Mouse (Mus musculus) layer of hippocampus, postnatal 36 days (tissue): Measurements from ENCODE around the gene Med13l. TPM values are rescaled to one million over a fixed set of nuclear protein-coding genes. Genes with fewer than 3 reads are reported as not detected.
"Not testable (repeated sequence)": the region's sequence is repeated elsewhere in the genome, so short reads cannot be mapped to it uniquely, and the experiment has no call there.

ENCODE experiments used
- DNase-seq, 2 experiments: peaks; one replicate each; pipeline ENCODE4 v3.0.0; 2022
- total RNA-seq, 2 experiments: library from RNA; stranded (reverse); gene quantifications; 2 replicates each; pipeline ENCODE4 v1.2.3; 2021

Gene Med13l
- total RNA-seq, 2 experiments from 2014 or later = 103 to 127 TPM

GRCm38 (mm10) chr5:118632346-118632745 is 71.9 kb downstream of the Med13l start:
- no peak for DNase-seq

GRCm38 (mm10) chr5:118633106-118633505 is 72.6 kb downstream of the Med13l start:
- DNase-seq = no peak

GRCm38 (mm10) chr5:118635476-118636187 is 75.2 kb downstream of the Med13l start:
- DNase-seq = no peak

- no peak for DNase-seq
These were observed 76.2 kb downstream of the Med13l start for GRCm38 (mm10) chr5:118636399-118637369.

GRCm38 (mm10) chr5:118637931-118638330 is 77.5 kb downstream of the Med13l start:
- DNase-seq = no peak

- DNase-seq = no peak
These were observed 78.1 kb downstream of the Med13l start for GRCm38 (mm10) chr5:118638534-118639109.

DNA sequence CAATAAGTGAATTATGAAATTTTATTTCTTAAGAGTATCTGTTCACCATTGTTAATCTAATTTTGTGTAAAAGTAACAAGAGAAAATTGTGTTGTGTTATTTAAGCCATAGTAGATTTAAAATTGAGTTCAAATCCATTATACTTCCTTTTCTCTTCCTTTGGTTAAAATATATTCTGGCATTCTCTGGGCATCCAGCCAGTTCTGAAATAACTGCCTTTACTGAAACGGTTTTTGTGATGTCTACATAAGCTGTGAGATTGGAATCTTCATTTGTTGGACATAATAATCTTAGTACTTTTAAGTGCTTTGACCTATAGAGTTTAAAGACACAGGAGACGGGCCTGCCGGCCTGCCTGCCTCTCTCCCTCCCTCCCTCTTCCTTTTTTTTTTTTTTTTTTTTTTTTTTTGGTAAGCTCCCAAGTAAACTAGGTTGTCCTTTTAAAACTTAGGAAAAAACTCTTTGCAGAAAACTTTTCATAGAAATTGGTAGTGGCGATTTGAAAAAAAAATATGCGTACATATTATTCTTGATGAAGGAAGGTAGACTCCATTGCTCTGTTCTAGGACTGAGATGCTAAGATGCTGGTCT is 78.7 kb downstream of the Med13l start:
- no peak for DNase-seq

DNA sequence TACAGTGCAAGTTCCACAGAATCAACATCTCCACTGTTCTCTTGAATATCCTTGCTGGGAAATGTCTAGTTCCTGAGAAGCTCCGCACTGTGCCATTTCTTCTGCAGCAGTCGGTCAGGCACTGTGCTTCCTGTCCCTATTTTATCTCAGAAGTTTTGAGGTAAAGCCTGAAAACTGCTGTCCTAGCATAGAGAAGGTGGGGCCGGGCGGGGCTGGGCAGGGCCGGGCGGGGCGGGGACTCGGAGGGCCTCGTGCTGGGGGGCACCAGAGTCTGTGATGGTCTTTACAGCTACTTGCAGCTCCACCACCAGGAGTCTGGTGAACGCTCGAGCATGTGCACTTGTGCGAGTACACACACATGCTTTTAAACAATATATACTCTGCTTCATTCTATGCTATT is 83.6 kb downstream of the Med13l start:
- no peak for DNase-seq

DNA sequence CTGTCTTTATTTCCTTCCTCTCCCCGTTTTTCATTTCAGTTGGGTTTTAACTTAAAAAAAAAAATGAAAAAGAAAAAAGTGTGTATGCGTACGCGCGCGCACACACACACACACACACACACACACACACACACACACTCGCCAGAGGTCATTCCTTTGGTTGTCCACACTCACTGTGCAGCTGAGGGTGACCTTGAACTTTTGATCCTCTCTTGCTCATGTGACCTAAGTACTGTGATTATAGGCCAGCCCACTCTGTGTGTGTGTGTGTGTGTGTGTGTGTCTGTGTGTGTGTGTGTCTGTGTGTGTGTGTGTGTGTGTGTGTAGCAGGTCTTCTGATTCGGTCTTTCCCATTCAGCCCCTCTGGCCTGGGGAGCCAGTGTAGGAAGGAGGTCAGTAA is 84.0 kb downstream of the Med13l start:
- DNase-seq = no peak

- DNase-seq = no peak
These were observed 84.8 kb downstream of the Med13l start for GRCm38 (mm10) chr5:118645196-118645805.

DNA sequence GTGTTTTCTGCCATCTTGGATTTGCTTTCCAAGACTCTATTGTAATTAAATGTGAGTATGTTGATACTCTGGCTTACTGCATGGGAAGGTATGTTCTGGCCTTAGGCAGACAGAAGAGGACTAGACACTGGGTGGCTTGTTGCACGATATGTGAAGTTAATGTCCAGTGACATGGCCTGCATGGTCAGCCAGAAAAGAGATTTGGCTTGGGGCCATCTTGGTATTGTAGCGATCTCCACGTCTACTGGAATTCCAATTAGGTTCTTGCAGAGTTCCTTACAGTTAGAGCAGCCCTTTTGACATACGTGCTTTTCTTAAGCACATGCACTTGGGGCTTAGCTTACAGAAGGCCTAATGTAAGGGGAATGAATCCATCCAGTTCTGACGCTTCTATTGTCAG is 86.4 kb downstream of the Med13l start:
- DNase-seq = no peak

DNA sequence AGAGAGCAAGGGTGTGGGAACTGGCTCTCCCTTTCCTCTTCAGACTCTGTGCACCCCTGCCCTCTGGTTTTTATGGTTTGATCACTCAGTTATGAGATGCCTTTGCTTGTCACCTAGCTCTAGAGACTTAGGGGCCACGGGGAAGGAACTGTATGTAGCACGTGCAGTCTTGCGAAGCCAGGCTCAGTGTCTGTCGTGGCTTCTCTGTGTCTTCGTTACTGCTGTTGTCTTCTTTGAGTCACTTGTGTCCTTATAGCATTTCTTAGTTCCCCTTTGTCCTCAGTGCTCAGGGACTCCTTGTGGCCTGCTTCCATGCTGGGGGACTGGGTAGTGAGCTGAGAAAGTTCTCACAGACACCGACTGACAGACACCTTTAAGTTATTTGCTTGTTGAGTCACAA is 86.9 kb downstream of the Med13l start:
- DNase-seq = no peak

DNA sequence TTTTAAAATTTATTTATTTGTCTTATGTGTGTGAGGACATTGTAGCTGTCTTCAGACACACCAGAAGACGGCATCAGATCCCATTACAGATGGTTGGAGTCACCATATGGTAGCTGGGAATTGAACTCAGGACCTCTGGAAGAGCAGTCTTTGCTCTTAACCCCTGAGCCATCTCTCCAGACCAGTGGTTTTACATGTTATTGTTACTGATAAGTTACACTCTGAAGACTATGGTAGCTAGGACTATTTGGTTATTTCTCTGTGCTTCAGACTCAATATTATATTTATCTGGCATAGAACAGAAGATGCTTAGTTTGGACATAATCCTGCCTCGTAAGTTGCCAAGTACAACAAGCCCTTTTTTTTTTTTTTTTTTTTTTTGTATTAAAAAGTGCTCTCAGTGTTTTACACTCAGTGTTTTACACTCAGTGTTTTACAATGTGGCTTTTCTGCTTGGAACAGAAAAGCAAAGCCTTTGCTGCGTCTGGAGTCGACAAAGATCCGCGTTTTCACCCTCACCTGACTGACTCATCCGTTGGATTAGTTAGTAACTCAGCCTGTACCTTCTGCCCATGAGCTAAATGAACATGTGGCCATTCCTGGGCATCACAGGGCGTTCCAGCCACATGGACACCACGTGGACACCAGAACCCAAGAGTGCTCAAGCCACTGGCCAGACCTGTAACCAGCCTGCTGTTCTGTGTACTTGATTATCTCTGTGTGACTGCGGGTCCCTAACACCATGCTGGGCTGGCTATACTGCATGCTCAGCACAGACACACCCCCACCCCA is 88.9 kb downstream of the Med13l start:
- DNase-seq = no peak

DNA sequence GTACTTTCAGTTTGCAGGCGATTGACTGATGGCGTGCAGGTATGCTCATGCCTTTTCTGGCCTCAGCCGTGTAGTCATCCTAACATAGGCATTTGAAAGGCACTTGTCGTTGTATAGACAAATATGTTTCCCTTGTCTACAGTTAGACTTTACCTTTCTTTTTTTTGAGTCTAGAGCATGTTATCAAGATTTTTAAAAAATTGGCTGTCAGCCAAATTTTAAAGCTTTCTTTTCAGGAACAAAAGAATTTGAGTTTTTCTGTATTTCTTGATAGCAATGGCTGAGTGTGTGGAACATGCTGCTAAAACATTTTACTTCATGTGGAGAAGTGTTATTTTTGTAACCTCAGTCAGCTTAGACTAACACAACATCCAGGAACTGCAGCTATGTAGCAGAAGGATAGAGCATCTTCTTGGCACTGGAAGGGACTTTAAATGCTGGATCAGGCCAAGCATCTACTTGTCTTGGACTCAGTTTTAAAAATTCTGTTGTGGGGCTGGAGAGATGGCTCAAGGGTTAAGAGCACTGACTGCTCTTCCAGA is 89.6 kb downstream of the Med13l start:
- DNase-seq = no peak

GRCm38 (mm10) chr5:118650746-118651145 is 90.3 kb downstream of the Med13l start:
- no peak for DNase-seq

- no peak for DNase-seq
These were observed 92.1 kb downstream of the Med13l start for GRCm38 (mm10) chr5:118652611-118653010.

DNA sequence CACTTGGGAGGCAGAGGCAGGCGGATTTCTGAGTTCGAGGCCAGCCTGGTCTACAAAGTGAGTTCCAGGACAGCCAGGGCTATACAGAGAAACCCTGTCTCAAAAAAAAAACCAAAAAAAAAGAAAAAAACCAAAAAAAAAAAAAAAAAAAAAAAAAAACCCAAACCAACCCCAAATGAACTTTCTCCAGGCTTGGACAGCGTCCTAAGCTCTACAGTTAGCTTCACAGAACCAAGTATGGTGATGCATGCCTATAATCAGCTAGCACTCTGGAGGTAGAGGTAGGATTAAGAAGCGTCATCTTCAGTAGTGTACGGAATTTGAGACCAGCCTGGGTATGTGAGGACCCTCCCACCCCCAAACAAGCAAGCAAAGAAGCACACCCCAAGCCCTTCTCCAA is 92.6 kb downstream of the Med13l start:
- DNase-seq = not testable (repeated sequence)

DNA sequence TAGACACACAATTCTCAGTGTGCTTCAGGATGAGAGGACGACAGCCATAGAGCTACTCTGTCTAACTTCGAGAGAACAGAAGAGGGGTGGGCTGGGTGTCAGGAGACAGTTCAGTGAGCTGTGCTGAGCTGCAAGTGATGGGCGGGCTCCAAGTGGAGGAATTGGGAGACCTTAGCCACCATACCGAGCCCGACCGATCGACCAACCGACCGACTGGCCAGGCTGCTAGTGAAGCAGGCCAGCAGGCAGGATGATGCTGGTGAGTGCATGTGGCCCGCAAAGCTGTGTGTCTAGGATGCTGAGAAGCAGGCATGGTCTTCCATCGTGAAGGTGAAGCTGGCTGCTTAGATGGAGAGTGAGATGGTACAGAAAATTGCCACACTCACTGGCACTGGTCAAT is 94.1 kb downstream of the Med13l start:
- DNase-seq = no peak

DNA sequence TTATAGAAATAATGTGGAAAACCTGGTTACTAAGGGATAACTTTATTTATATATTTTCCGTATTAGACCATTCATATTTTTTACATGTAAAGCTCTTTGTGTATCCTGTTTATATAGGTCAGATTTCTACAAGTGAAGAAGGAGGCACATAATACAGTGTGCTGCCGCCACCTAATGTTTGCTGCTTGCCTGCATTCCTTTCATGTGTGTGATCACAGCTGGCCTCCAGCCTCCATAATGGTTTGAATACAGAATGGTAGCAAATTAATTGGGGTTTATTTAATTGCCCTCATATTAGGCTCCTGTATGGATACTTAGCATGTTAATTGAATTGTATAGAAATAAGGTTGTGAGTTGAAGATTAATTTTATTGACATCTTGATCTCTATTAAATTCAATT is 94.5 kb downstream of the Med13l start:
- DNase-seq = no peak

DNA sequence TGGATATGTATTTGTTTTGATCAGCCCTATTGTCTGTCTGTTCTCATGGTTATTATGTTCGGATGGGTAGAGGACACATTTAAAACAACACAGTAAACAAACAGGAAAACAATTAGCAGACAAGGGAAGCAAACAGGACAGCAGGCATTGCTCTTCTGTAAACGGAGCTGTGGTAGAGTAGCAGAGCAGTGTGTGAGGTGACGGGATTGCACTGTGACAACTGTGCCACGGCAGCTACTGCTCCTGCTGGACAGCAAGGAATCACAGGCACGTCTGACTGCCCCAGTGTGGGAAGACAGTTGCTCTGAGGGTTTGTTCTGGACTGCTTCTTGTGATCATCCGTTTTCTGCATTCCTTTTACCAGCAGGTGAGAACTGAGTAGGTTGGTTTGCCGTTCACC is 94.9 kb downstream of the Med13l start:
- no peak for DNase-seq

GRCm38 (mm10) chr5:118655966-118656365 is 95.5 kb downstream of the Med13l start:
- DNase-seq = no peak
